Mouse (Mus musculus) neural tube, embryonic 14.5 days (tissue): ENCODE measurements around the gene Rrbp1. TPM values are rescaled to one million over a fixed set of nuclear protein-coding genes. Genes with fewer than 3 reads are reported as not detected.

Experiments
- ATAC-seq: fragments of 200-750 bp; cut with Nextera tagmentation; 2 replicates; pipeline ENCODE4 v1.8.0; 2017; ENCODE audit warnings: low read depth, mild to moderate bottlenecking, moderate TSS enrichment, moderate library complexity
- H3K27ac ChIP-seq: fragments of 300-500 bp; sonication (generic); 2 replicates; pipeline ENCODE4 v1.5.1; 2014; ENCODE audit warnings: low read depth, mild to moderate bottlenecking, control low read depth, low read length, moderate library complexity, mixed read lengths
- H3K27me3 ChIP-seq: fragments of 300-500 bp; sonication (generic); 2 replicates; pipeline ENCODE4 v1.6.1; 2014; ENCODE audit warnings: low read length; ENCODE audit not compliant: control insufficient read depth, insufficient read depth
- H3K36me3 ChIP-seq: fragments of 300-500 bp; sonication (generic); 2 replicates; pipeline ENCODE4 v1.6.1; 2014; ENCODE audit warnings: low read length, mixed read lengths; ENCODE audit not compliant: control insufficient read depth, insufficient read depth
- H3K4me1 ChIP-seq: fragments of 300-500 bp; sonication (generic); 2 replicates; pipeline ENCODE4 v1.6.1; 2014; ENCODE audit warnings: low read length; ENCODE audit not compliant: control insufficient read depth, insufficient read depth
- H3K4me2 ChIP-seq: fragments of 300-500 bp; sonication (generic); 2 replicates; pipeline ENCODE4 v1.6.1; 2014; ENCODE audit warnings: mild to moderate bottlenecking, low read depth, low read length, control low read depth
- H3K4me3 ChIP-seq: fragments of 300-500 bp; sonication (generic); 2 replicates; pipeline ENCODE4 v1.5.1; 2014; ENCODE audit warnings: low read depth, low read length, control low read depth, mixed read lengths
- H3K9ac ChIP-seq: fragments of 300-500 bp; sonication (generic); replicated peaks from 2 replicates; pipeline ENCODE4 v1.6.1; 2014; ENCODE audit warnings: low read depth, mild to moderate bottlenecking, control low read depth, low read length, mixed read lengths
- H3K9me3 ChIP-seq: fragments of 300-500 bp; sonication (generic); 2 replicates; pipeline ENCODE4 v1.6.1; 2016; ENCODE audit warnings: low read length; ENCODE audit not compliant: control insufficient read depth
- WGBS: fragments of 180-500 bp; shearing (Covaris S2); extraction: QIAGEN DNeasy Blood & Tissue Kit; methylation state at CpG from one replicate; pipeline ENCODE4 v1.1.7; 2014; 5-methylcytosine and 5-hydroxymethylcytosine counted together
- polyA plus RNA-seq: library from polyadenylated mRNA; unstranded; fragments of >200 nt; fragmentation: Nextera tagmentation; extraction: Ambion mirVana; gene quantifications from 2 replicates; pipeline ENCODE4 v1.2.1, GENCODE M21; 2014

Gene Rrbp1
- polyA plus RNA-seq, 1 experiment from 2014 or later: 32.7 TPM

DNA sequence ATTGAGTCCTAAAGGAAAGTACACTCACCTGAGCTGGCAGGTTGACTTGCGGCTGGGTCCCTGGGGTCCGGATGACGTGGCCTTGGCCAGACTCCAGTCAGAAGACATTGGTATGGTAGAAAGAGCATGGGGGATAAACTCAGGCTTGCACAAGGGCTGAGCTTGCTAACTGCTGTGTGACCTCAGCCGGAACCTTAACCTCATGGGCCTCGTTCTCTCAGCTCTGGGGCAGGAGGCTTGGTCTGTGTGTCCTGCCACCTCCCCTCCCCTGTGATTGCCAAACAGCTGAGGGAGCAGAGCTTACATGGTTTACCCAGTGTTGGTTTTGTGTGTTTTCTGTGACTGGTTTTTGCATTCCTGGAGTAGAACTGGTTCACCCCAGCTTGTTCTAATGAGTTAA lies 70.7 kb downstream of the Rrbp1 start:
- 93% methylated on average over 5 of the region's 5 CpGs for WGBS
- Histone ChIP-seq H3K9me3 (no peaks in the 10 kb centered on the region), H3K4me2 (no peak overlapping the region), H3K4me1 (no peaks in the 10 kb centered on the region), H3K27ac (no peak overlapping the region), H3K9ac (no peak overlapping the region), H3K4me3 (no peak overlapping the region), H3K36me3 (peaks cover 18% of the 10 kb centered on the region), H3K27me3 (no peaks in the 10 kb centered on the region)
- no peak for ATAC-seq

GRCm38 (mm10) chr2:143937861-143938260 lies 73.2 kb downstream of the Rrbp1 start:
- Histone ChIP-seq H3K4me1 (no peaks in the 10 kb centered on the region), H3K9ac (no peak overlapping the region), H3K36me3 (peaks cover 4% of the 10 kb centered on the region; the same call in 1 of the 2 replicates), H3K27ac (no peak overlapping the region), H3K4me2 (no peak overlapping the region), H3K4me3 (no peak overlapping the region), H3K9me3 (no peaks in the 10 kb centered on the region), H3K27me3 (no peaks in the 10 kb centered on the region)
- peak; percentile 21; the same call in 1 of the 2 replicates for ATAC-seq
- 62% methylated on average over 2 of the region's 2 CpGs for WGBS

GRCm38 (mm10) chr2:143934439-143934838 lies 76.6 kb downstream of the Rrbp1 start:
- Histone ChIP-seq H3K27me3 (no peaks in the 10 kb centered on the region), H3K4me1 (no peaks in the 10 kb centered on the region), H3K36me3 (no peaks in the 10 kb centered on the region), H3K9me3 (no peaks in the 10 kb centered on the region), H3K27ac (no peak overlapping the region), H3K4me2 (no peak overlapping the region), H3K9ac (no peak overlapping the region), H3K4me3 (no peak overlapping the region)
- WGBS: 91% methylated on average over 8 of the region's 8 CpGs
- ATAC-seq: no peak

DNA sequence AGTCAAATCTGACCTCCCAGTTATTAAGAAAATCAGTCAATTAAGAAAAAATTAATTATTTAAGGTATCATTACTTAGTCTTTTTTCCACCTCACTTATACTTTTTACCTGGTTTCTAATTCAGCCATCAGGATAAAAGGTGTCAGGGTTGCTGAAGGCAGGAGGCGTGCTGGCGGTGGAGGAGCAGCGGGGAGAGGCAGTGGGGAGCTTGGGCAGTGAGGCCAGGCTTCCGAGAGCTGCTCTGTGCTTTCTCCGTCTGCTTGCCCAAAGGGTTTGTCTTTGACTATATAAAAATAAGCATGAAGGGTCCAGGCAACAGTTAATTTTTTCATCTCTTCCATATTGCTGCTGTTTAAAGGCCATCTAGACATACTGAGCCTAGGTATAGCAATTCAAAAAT lies 77.5 kb downstream of the Rrbp1 start:
- H3K4me1 ChIP-seq: no peaks in the 10 kb centered on the region
- no peak overlapping the region for H3K27ac ChIP-seq
- ATAC-seq: no peak
- H3K36me3 ChIP-seq: no peaks in the 10 kb centered on the region
- H3K27me3 ChIP-seq: no peaks in the 10 kb centered on the region
- no peak overlapping the region for H3K9ac ChIP-seq
- H3K4me3 ChIP-seq: no peak overlapping the region
- no peaks in the 10 kb centered on the region for H3K9me3 ChIP-seq
- no peak overlapping the region for H3K4me2 ChIP-seq
- 85% methylated on average over 5 of the region's 5 CpGs for WGBS

DNA sequence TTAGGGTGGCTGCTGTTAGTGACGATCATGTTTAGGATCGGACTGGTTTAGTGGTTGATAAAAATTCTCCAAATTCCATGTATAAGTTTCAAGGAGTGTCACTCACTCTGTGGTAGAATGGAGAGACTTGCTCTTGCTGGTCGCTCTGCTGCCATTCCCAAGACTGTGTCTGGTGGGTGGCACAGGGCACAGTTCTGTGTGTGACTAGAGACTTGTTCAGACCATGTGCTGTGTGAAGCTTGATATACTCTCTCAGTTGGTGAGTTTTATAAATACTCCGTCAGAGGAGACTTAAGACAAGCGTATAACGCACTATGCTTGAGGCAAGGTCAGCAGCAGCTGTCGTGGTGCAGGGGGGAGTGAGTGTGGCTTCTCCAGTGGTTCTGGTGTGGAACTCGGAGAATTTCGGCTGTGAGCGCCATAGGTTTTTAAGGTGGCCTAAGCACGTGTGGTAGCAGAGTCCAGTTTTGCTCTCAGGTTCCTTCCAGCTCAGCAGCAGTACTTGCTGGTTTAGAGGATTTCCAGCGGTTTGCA lies 78.7 kb downstream of the Rrbp1 start:
- Histone ChIP-seq H3K4me2 (no peak overlapping the region), H3K36me3 (no peaks in the 10 kb centered on the region), H3K27me3 (no peaks in the 10 kb centered on the region), H3K4me3 (no peak overlapping the region), H3K4me1 (no peaks in the 10 kb centered on the region), H3K27ac (no peak overlapping the region), H3K9ac (no peak overlapping the region), H3K9me3 (no peaks in the 10 kb centered on the region)
- 89% methylated on average over 12 of the region's 12 CpGs for WGBS
- 0 out of 2 replicates have a peak, but pooled peaks have one; percentile 28 for ATAC-seq

DNA sequence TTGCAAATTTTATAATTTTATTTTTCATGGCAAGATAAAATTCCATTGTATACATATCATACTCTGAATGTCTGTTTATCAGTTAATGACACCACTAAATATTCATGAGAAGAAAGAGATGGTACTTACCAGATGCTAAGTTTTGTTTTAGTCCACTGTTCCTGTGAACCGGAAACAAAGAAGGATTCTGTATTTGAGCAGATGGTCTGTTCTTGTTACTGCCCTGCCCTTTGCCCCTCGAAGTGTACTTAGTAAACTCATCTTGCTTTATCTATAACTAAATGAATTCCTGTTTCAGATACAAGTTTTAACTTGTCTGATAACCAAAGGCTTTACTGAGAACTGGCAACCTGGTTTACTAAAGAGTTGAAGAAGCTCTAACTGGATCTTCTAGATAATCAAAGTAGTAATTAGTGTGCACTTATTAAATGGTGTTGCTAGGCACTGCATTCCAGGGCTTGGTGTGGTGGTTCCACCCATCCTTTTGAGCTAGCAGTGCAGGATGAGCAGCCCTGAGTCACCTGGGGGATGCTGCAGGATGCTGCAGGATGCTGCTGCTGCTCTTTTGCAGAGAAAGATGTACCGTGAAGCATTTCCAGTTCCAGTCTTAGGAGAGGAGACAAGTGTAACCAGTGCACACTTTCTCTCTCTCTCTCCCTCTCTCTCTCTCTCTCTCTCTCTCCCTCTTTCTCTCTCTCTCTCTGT lies 81.3 kb downstream of the Rrbp1 start:
- Histone ChIP-seq H3K36me3 (no peaks in the 10 kb centered on the region), H3K4me3 (no peak overlapping the region), H3K27me3 (no peaks in the 10 kb centered on the region), H3K9ac (no peak overlapping the region), H3K27ac (no peak overlapping the region), H3K4me2 (no peak overlapping the region), H3K4me1 (no peaks in the 10 kb centered on the region), H3K9me3 (no peaks in the 10 kb centered on the region)
- no peak for ATAC-seq
- 44% methylated on average over 3 of the region's 3 CpGs for WGBS

GRCm38 (mm10) chr2:143925826-143926225 lies 85.2 kb downstream of the Rrbp1 start:
- H3K36me3 ChIP-seq: no peaks in the 10 kb centered on the region
- H3K27me3 ChIP-seq: no peaks in the 10 kb centered on the region
- no peak overlapping the region for H3K4me3 ChIP-seq
- H3K9me3 ChIP-seq: no peaks in the 10 kb centered on the region
- no peak overlapping the region for H3K9ac ChIP-seq
- ATAC-seq: no peak
- 99% methylated on average over 6 of the region's 6 CpGs for WGBS
- H3K27ac ChIP-seq: no peak overlapping the region
- no peak overlapping the region for H3K4me2 ChIP-seq
- 0 out of 2 replicates have a peak, but pooled peaks cover 1% of the 10 kb centered on the region for H3K4me1 ChIP-seq

DNA sequence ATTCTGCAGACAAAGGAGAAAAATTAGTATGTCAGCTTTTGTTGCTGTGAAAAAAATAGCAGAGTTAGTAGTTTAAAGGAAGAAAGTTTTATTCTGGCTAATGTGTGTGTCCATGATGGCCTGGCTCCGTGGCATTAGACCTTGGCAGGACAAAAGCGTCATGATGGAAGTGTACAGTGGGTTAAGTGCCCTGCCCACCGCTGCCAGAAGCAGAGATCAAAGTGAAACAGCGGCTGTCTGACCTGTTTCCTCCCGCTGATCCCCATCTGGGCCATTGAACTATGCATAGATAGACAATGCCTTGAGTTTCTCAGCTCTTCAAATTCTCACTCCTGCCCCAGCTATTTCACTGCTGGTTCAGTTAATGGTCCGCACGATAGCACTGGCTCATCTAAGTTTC lies 87.0 kb downstream of the Rrbp1 start:
- WGBS: 50% methylated on average over 7 of the region's 7 CpGs
- no peak for ATAC-seq
- Histone ChIP-seq H3K9ac (no peak overlapping the region), H3K36me3 (no peaks in the 10 kb centered on the region), H3K27ac (no peak overlapping the region), H3K4me1 (peaks cover 6% of the 10 kb centered on the region; the same call in 1 of the 2 replicates), H3K27me3 (no peaks in the 10 kb centered on the region), H3K4me2 (no peak overlapping the region), H3K4me3 (no peak overlapping the region), H3K9me3 (no peaks in the 10 kb centered on the region)

GRCm38 (mm10) chr2:143918831-143919502 lies 92.1 kb downstream of the Rrbp1 start:
- peaks cover 26% of the 10 kb centered on the region for H3K4me1 ChIP-seq
- no peaks in the 10 kb centered on the region for H3K27me3 ChIP-seq
- H3K4me3 ChIP-seq: no peak overlapping the region
- H3K4me2 ChIP-seq: no peak overlapping the region
- H3K27ac ChIP-seq: no peak overlapping the region
- no peaks in the 10 kb centered on the region for H3K36me3 ChIP-seq
- ATAC-seq: no peak
- H3K9ac ChIP-seq: no peak overlapping the region
- H3K9me3 ChIP-seq: no peaks in the 10 kb centered on the region
- WGBS: 54% methylated on average over 4 of the region's 4 CpGs
